Mouse (Mus musculus) heart, embryonic 11.5 days (tissue): ENCODE results near the gene Gm9817. TPM values are rescaled to one million over a fixed set of nuclear protein-coding genes. Genes with fewer than 3 reads are reported as not detected.

Experiments
- ATAC-seq: fragments of 200-750 bp; cut with Nextera tagmentation; replicated peaks from 2 replicates; pipeline ENCODE4 v1.8.0; 2017; ENCODE audit warnings: moderate library complexity; ENCODE audit not compliant: insufficient number of reproducible peaks, low FRiP score, low TSS enrichment
- H3K27ac ChIP-seq: fragments of 300-500 bp; sonication (generic); 2 replicates; pipeline ENCODE4 v1.5.1; 2014; ENCODE audit warnings: mild to moderate bottlenecking, low read depth, low read length
- H3K27me3 ChIP-seq: fragments of 300-500 bp; sonication (generic); 2 replicates; pipeline ENCODE4 v1.6.1; 2014; ENCODE audit warnings: mild to moderate bottlenecking, low read length, mixed read lengths; ENCODE audit not compliant: control insufficient read depth, insufficient read depth
- H3K36me3 ChIP-seq: fragments of 300-500 bp; sonication (generic); 2 replicates; pipeline ENCODE4 v1.6.1; 2014; ENCODE audit warnings: mild to moderate bottlenecking, low read length, moderate library complexity, mixed read lengths; ENCODE audit not compliant: control insufficient read depth, insufficient read depth
- H3K4me1 ChIP-seq: fragments of 300-500 bp; sonication (generic); 2 replicates; pipeline ENCODE4 v1.6.1; 2014; ENCODE audit warnings: low read length; ENCODE audit not compliant: control insufficient read depth, insufficient read depth
- H3K4me2 ChIP-seq: fragments of 300-500 bp; sonication (generic); 2 replicates; pipeline ENCODE4 v1.6.1; 2014; ENCODE audit warnings: mild to moderate bottlenecking, moderate library complexity
- H3K4me3 ChIP-seq: fragments of 300-500 bp; sonication (generic); 2 replicates; pipeline ENCODE4 v1.5.1; 2014; ENCODE audit warnings: low read depth, low read length
- H3K9ac ChIP-seq: fragments of 300-500 bp; sonication (generic); 2 replicates; pipeline ENCODE4 v1.6.1; 2014; ENCODE audit warnings: mild to moderate bottlenecking, low read depth, low read length, moderate library complexity
- H3K9me3 ChIP-seq: fragments of 300-500 bp; sonication (generic); replicated peaks from 2 replicates; pipeline ENCODE4 v1.6.1; 2016; ENCODE audit warnings: low read length; ENCODE audit not compliant: control insufficient read depth
- WGBS: fragments of 180-500 bp; shearing (Covaris S2); extraction: QIAGEN DNeasy Blood & Tissue Kit; methylation state at CpG from one replicate; pipeline ENCODE4 v1.1.7; 2014; ENCODE audit not compliant: insufficient replicate concordance; 5-methylcytosine and 5-hydroxymethylcytosine counted together
- polyA plus RNA-seq: library from polyadenylated mRNA; unstranded; fragments of >200 nt; fragmentation: Nextera tagmentation; extraction: Ambion mirVana; gene quantifications from 2 replicates; pipeline ENCODE4 v1.2.1, GENCODE M21; 2014

Gm9817 gene
- polyA plus RNA-seq, 1 experiment from 2014 or later: not detected

- H3K36me3 ChIP-seq: no peaks in the 10 kb centered on the region
- H3K4me1 ChIP-seq: no peaks in the 10 kb centered on the region
- H3K9me3 ChIP-seq: no peaks in the 10 kb centered on the region
- ATAC-seq: no peak
- no peak overlapping the region for H3K4me2 ChIP-seq
- H3K27ac ChIP-seq: no peak overlapping the region
- H3K9ac ChIP-seq: no peak overlapping the region
- WGBS: 79% methylated on average over 6 of the region's 6 CpGs
- H3K27me3 ChIP-seq: no peaks in the 10 kb centered on the region
- no peak overlapping the region for H3K4me3 ChIP-seq
Measured at GRCm38 (mm10) chr13:45070366-45070765, 8.1 kb upstream of the Gm9817 start.

GRCm38 (mm10) chr13:45075012-45075411 is 3.5 kb upstream of the Gm9817 start:
- Histone ChIP-seq H3K36me3 (no peaks in the 10 kb centered on the region), H3K27ac (no peak overlapping the region), H3K4me1 (no peaks in the 10 kb centered on the region), H3K4me2 (no peak overlapping the region), H3K9ac (no peak overlapping the region), H3K27me3 (no peaks in the 10 kb centered on the region), H3K9me3 (no peaks in the 10 kb centered on the region), H3K4me3 (no peak overlapping the region)
- no peak for ATAC-seq

GRCm38 (mm10) chr13:45075715-45076114 is 2.8 kb upstream of the Gm9817 start:
- Histone ChIP-seq H3K9ac (no peak overlapping the region), H3K27me3 (no peaks in the 10 kb centered on the region), H3K4me1 (no peaks in the 10 kb centered on the region), H3K27ac (no peak overlapping the region), H3K36me3 (no peaks in the 10 kb centered on the region), H3K4me3 (no peak overlapping the region), H3K9me3 (no peaks in the 10 kb centered on the region), H3K4me2 (no peak overlapping the region)
- no peak for ATAC-seq
- WGBS: 95% methylated on average over 2 of the region's 2 CpGs

GRCm38 (mm10) chr13:45080771-45081170 is 2.3 kb downstream of the Gm9817 start:
- Histone ChIP-seq H3K4me2 (no peak overlapping the region), H3K36me3 (no peaks in the 10 kb centered on the region), H3K4me1 (peaks cover 9% of the 10 kb centered on the region), H3K9me3 (no peaks in the 10 kb centered on the region; the same call in 1 of the 2 replicates), H3K27ac (no peak overlapping the region), H3K27me3 (no peaks in the 10 kb centered on the region), H3K9ac (no peak overlapping the region), H3K4me3 (no peak overlapping the region)
- ATAC-seq: no peak
- 87% methylated on average over 3 of the region's 3 CpGs for WGBS

GRCm38 (mm10) chr13:45083696-45084095 is 5.2 kb downstream of the Gm9817 start:
- H3K36me3 ChIP-seq: no peaks in the 10 kb centered on the region
- 0 out of 2 replicates have a peak, but pooled peaks have one; percentile 35 for ATAC-seq
- H3K9ac ChIP-seq: no peak overlapping the region
- no peak overlapping the region for H3K4me2 ChIP-seq
- H3K27me3 ChIP-seq: no peaks in the 10 kb centered on the region
- no peaks in the 10 kb centered on the region; the same call in 1 of the 2 replicates for H3K9me3 ChIP-seq
- H3K4me3 ChIP-seq: no peak overlapping the region
- H3K27ac ChIP-seq: peak overlapping the region; percentile 29; the same call in 1 of the 2 replicates
- WGBS: 17% methylated on average over 5 of the region's 5 CpGs
- peaks cover 11% of the 10 kb centered on the region for H3K4me1 ChIP-seq

- H3K4me3 ChIP-seq: no peak overlapping the region
- H3K27ac ChIP-seq: no peak overlapping the region
- peaks cover 12% of the 10 kb centered on the region for H3K4me1 ChIP-seq
- H3K9me3 ChIP-seq: no peaks in the 10 kb centered on the region
- WGBS: 3% methylated on average over 2 of the region's 2 CpGs
- no peak overlapping the region for H3K9ac ChIP-seq
- no peak overlapping the region for H3K4me2 ChIP-seq
- H3K36me3 ChIP-seq: no peaks in the 10 kb centered on the region
- H3K27me3 ChIP-seq: peaks cover 2% of the 10 kb centered on the region; the same call in 1 of the 2 replicates
- no peak for ATAC-seq
Measured at GRCm38 (mm10) chr13:45088796-45089221, 10.3 kb downstream of the Gm9817 start.

GRCm38 (mm10) chr13:45089846-45090245 is 11.4 kb downstream of the Gm9817 start:
- Histone ChIP-seq H3K4me2 (no peak overlapping the region), H3K4me3 (no peak overlapping the region), H3K36me3 (no peaks in the 10 kb centered on the region), H3K27ac (no peak overlapping the region), H3K9ac (no peak overlapping the region), H3K9me3 (no peaks in the 10 kb centered on the region), H3K4me1 (peaks cover 10% of the 10 kb centered on the region), H3K27me3 (peaks cover 2% of the 10 kb centered on the region; the same call in 1 of the 2 replicates)
- 58% methylated on average over 13 of the region's 13 CpGs for WGBS
- no peak for ATAC-seq

GRCm38 (mm10) chr13:45092816-45093215 is 14.3 kb downstream of the Gm9817 start:
- Histone ChIP-seq H3K4me3 (no peak overlapping the region), H3K27ac (no peak overlapping the region), H3K9me3 (no peaks in the 10 kb centered on the region), H3K4me2 (no peak overlapping the region), H3K36me3 (no peaks in the 10 kb centered on the region), H3K9ac (no peak overlapping the region), H3K4me1 (peaks cover 10% of the 10 kb centered on the region), H3K27me3 (peaks cover 2% of the 10 kb centered on the region; the same call in 1 of the 2 replicates)
- 73% methylated on average over 4 of the region's 4 CpGs for WGBS
- no peak for ATAC-seq

- peaks cover 2% of the 10 kb centered on the region; the same call in 1 of the 2 replicates for H3K27me3 ChIP-seq
- no peak overlapping the region for H3K4me2 ChIP-seq
- 80% methylated on average over 9 of the region's 9 CpGs for WGBS
- H3K36me3 ChIP-seq: no peaks in the 10 kb centered on the region
- H3K4me1 ChIP-seq: no peaks in the 10 kb centered on the region
- H3K9ac ChIP-seq: no peak overlapping the region
- no peaks in the 10 kb centered on the region for H3K9me3 ChIP-seq
- no peak for ATAC-seq
- H3K27ac ChIP-seq: no peak overlapping the region
- no peak overlapping the region for H3K4me3 ChIP-seq
Measured at GRCm38 (mm10) chr13:45095028-45095427, 16.5 kb downstream of the Gm9817 start.
